Mouse (Mus musculus) gastrocnemius, adult 2 months (tissue): ENCODE measurements at regions not wholly inside any gene's neighbourhood (a gene's known extent, or its start where the extent isn't known, plus 50 kb on each side); places are given as distances from the start of the nearest gene placed in this dataset.

Source experiments
- DNase-seq: peaks from one replicate; pipeline ENCODE4 v3.0.0; 2022
- H3K27ac ChIP-seq: fragments of 200-600 bp; 2 replicates; pipeline ENCODE4 v1.8.1; 2022; ENCODE audit warnings: mild to moderate bottlenecking
- H3K4me3 ChIP-seq: fragments of 200-600 bp; 2 replicates; pipeline ENCODE4 v1.8.1; 2022; ENCODE audit warnings: mild to moderate bottlenecking, moderate library complexity
- CTCF ChIP-seq: fragments of 200-600 bp; IDR thresholded peaks from 2 replicates; pipeline ENCODE4 v1.8.1; 2022; ENCODE audit warnings: antibody characterized with exemption, mild to moderate bottlenecking, moderate library complexity
- intact Hi-C: fragments of 180-260 bp; cut with DNase I; formaldehyde crosslinking; loops from one replicate; pipeline ENCODE4 v1.15.1; 2025

DNA sequence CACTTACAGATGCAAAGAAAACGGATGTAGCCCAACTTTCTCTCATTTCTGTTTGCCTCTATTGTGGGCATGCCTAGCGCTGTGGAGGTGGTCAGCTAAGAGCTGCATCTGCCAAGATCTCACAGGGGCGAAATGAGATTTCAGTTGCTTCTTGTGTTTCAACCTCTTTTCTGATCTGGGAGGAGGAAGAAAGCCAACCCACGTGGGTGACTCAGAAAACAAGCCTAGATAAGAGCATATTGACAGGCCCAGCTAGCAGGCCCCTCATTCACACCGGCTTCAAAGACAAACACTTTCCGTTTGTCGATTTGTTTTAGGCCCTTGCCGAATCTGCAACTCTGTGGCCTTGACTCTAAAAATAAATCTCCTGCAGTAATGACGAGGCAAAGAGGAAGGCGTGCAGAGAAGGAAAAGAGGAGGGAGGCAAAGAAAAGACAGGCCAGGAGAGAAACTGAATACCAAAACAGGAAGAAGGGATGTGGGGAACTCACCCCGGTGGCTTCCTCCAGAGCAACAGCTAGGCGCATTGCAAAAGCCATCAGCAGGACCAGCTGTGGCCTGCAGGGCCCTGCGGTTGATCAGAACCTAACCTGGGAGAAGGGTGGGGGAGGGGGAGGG is 407.1 kb downstream of the Bcor start:
- Histone ChIP-seq H3K27ac (peak overlapping the region; percentile 38; the same call in 1 of the 2 replicates), H3K4me3 (no peak overlapping the region)
- intact Hi-C loops = no loop called here
- no peak for TF ChIP-seq CTCF
- DNase-seq = peak; percentile 25

DNA sequence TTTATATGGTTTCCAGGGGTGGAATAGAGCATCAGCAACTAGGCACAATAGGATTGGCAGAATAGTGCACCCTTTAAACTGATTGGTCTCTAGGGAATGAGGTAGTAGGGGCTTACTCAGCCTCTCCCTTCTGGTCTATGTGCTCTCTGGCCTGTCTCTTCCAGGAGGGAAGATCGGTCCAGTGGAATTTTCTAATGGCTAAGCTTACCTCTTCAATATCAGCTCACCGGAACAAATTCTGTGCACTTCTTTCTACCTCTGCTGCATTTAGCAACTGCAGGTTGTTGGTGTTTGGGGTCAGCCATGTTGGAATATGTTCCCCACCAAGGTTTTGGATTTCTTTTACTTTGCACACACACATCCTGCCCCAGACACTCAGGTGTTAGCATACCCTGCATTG is 405.1 kb downstream of the Bcor start:
- no peak for TF ChIP-seq CTCF
- no peak overlapping the region for H3K27ac ChIP-seq
- no peak overlapping the region for H3K4me3 ChIP-seq
- DNase-seq = no peak
- intact Hi-C loops = no loop called here

DNA sequence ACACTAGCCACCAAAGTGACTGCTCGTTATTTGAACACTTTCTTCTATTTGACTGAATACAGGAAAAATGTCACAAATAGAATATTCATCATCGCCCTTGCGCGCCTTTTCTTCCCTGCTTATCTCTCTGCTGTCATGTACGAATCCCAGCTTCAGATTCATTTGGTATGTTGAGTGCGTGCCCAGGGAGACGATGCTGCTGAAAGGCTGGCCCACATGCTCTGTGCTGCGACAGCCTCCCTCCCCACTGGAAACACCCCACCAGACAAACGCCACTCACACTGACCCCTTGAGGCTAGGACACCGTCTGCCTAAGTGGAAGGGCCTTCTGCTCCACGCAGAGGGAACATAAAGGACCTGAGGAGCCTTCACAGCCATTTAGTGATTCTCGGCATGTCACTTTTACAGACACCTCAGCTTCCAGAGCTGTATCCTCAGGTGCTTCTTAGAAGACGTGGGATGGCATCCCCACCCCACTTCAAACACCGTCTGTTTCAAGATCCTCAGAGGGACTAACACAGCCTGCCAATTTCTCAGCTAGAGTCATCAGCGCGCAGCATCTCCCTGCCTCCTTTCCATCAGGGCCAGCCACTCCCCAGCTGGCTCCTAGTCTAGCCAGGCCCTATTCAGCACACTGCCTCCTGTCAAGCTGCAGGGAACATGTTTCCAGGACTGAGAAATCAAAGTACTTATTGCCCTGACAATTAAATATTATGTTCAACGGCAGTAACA is 396.6 kb downstream of the Bcor start:
- intact Hi-C loops = no loop called here

DNA sequence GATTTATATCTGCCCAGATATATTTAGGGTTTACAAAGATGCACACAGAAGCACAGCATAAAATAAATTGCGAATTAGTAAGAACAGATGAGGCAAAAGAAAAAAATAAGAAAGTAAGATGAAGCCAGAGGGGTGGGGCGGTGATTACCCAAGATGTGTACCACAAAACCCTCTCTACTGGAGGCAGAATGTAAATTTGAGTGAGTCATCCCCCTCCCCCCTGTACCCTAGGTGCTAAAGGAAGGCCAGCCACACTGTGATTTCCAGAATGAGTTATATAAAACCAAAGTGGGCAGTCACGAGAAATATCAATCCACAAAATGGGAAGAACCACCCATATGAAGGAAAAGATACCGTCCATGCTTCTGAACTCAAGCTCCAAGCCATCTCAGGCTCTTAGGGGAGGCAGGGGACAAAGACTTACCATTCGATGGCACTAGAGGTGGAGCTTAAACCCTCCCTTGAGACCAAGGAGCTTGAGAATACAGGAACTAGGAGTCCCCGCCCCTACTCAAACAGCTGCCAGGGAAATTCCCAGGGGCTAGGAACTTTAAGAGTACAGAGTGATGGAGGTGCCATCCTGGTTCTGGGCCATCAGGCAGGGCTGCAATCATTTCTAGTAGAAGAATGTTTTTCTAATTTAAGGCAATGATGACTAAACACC is 383.8 kb downstream of the Bcor start:
- H3K4me3 ChIP-seq = no peak overlapping the region
- TF ChIP-seq CTCF = no peak
- intact Hi-C loops = no loop called here
- no peak for DNase-seq
- no peak overlapping the region for H3K27ac ChIP-seq

More for the DNA sequence above, 396.6 kb downstream of the Bcor start:
- H3K27ac ChIP-seq = no peak overlapping the region
- DNase-seq = no peak
- no peak overlapping the region for H3K4me3 ChIP-seq
- TF ChIP-seq CTCF = no peak

DNA sequence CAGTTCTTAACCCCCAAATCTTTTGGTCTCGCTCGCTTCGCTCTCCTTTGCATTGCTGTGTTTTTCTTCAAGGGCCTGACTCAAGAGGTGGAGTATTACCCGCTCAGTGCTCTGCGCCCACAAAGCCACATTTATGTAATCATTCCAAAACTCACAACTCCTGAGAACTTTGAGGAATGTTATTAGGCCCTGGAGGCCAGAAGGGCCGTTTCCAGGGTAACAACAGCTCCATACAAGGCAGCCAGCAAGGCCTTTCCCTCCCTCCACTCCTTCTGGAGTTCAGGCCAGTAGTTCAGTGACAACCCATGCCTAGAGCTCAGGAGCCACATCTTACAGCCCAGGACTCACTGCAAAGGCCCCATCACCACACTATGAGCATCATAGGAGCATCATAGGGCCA is 365.1 kb downstream of the Bcor start:
- Histone ChIP-seq H3K4me3 (no peak overlapping the region), H3K27ac (peak overlapping the region; percentile 31; the same call in 1 of the 2 replicates)
- intact Hi-C loops = no loop called here
- peak; percentile 27 for DNase-seq
- TF ChIP-seq CTCF = no peak

DNA sequence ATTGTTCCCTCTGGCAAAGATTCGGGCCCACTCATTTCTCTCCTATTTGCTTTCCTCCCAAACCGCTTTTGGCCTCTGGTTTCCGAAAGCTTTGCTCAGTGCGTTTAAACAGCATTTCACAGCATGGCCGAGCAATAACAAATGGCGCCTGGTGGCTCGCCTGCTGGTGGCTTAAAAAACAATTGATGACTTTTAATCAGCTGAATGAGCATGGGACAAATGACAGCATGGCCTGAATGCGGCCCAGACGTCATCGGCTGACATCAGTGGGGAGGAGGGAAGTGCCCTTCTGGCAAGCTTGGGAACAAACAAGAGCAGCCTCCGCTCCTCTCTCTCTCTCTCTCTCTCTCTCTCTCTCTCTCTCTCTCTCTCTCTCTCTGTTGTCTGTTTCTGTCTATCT is 362.3 kb downstream of the Bcor start:
- DNase-seq = peak; percentile 64
- Histone ChIP-seq H3K4me3 (no peak overlapping the region), H3K27ac (peak overlapping the region; percentile 12)
- no peak for TF ChIP-seq CTCF
- intact Hi-C loops = no loop called here

DNA sequence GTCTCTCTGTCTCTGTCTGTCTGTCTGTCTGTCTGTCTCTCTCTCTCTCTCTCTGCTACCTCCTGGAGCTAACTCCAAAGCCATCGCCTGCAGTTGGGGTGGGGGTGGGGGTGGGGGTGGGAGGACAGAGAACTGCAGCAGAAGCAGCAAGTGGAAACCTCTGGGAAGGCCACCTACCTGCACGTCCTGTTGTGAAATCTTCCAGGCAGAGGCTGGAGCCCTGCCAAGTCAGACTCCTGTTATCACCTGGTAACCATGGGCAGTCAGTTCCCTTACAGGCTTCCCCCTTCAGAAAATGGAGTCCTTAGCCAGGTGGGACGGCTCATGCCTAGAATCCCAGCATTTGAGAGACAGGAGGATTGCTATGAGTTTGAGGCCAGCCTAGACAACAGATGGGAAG is 361.8 kb downstream of the Bcor start:
- DNase-seq = no peak
- H3K4me3 ChIP-seq = no peak overlapping the region
- intact Hi-C loops = no loop called here
- H3K27ac ChIP-seq = no peak overlapping the region
- TF ChIP-seq CTCF = no peak

DNA sequence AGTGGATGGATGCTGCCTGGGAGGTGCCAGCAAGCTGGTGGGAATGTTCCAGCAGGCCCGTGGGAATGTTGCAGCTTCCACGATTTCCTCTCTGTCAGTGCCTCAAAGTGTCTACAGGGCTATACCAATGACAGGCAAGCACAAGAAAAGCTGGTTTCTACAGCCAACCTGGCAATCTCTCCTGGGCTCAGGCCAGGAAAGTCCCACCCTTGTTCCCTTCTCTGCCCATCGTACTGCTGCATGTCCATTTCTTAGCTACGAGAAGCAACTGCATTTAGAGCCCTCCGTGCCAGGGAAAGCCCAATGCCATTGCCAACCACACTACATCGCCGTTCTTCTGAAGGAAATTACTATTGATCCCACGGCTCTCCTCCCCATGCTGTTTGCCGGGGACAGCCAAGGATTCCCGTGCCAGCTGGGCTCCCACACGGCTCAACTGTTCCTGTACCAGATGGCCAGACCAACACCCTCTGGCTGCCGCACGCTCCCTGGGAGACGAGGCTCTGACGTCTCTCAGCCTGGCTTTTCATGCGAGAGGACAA is 359.7 kb downstream of the Bcor start:
- DNase-seq = peak; percentile 61
- Histone ChIP-seq H3K4me3 (no peak overlapping the region), H3K27ac (no peak overlapping the region)
- intact Hi-C loops = loop anchor here (10.0 kb wide), 2 partner anchors 274 to 334 kb away; no protein-coding TSS in a partner anchor
- no peak for TF ChIP-seq CTCF

DNA sequence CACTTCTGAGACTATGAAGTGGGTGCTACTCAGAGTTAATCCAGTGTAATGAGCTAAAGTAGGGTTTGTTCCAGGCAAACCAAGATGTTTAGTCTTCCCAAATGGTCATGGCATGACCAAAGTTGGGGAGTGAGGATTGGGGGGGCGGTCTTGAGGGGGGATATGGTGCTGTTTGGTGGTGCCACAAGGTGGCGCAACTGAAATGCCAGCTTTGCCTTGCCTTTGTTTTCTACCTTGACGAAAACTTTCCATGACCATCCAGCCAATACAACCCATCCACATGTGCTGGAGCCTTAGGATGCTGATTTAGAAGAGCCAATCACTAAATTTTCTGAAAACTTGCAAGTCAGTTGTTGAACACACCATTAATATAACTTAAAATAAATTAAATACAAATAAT is 358.9 kb downstream of the Bcor start:
- peak; percentile 45 for TF ChIP-seq CTCF
- no peak overlapping the region for H3K4me3 ChIP-seq
- DNase-seq = no peak
- intact Hi-C loops = loop anchor here (10.0 kb wide), 2 partner anchors 274 to 334 kb away; no protein-coding TSS in a partner anchor
- H3K27ac ChIP-seq = no peak overlapping the region

GRCm38 (mm10) chrX:11801621-11802020 is 358.5 kb downstream of the Bcor start:
- H3K27ac ChIP-seq = no peak overlapping the region
- intact Hi-C loops = loop anchor here (10.0 kb wide), 2 partner anchors 273 to 333 kb away; no protein-coding TSS in a partner anchor

DNA sequence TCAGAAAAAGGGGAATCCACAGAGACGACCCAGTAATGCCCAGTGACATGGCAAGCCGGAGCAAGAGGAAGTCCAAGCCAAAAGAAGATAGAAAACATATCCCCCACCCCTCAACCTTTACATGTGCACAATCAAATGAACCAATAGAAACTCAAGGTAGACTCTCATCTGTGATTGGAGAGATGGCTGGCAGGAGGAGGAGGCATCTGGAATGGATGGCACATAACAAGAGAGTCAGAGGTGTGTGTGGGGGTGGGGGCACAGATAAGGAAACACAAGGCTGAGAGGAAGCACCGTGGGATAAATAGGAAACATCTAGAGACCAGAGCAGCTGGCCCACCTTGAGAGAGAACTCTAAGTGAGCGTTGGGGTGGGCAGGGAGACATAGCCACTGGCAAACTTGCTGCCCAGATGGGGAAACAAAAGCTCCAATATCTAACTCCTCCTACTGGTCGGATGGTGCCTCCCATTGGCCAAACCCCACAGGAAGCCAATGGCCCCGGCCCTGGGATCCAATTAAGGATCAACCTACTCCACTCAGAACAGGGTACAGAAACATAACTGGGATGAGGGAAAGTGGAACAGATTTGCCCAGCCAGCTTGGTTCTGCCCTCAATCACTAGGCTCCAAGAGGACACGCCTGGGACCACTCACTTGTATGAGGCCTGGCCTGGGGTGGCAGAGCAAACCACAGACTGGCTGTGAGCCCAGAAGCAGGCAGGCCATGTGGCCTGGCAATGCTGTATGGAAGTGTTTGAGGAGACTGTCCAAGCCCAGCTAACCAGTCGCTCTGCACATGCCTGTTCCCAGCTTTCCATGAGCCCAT is 357.9 kb downstream of the Bcor start:
- no peak for TF ChIP-seq CTCF
- no peak overlapping the region for H3K4me3 ChIP-seq
- H3K27ac ChIP-seq = no peak overlapping the region
- no peak for DNase-seq
- intact Hi-C loops = loop anchor here (10.0 kb wide), 2 partner anchors 273 to 333 kb away; no protein-coding TSS in a partner anchor

More at GRCm38 (mm10) chrX:11801621-11802020, 358.5 kb downstream of the Bcor start:
- DNase-seq = no peak
- TF ChIP-seq CTCF = no peak
- no peak overlapping the region for H3K4me3 ChIP-seq

DNA sequence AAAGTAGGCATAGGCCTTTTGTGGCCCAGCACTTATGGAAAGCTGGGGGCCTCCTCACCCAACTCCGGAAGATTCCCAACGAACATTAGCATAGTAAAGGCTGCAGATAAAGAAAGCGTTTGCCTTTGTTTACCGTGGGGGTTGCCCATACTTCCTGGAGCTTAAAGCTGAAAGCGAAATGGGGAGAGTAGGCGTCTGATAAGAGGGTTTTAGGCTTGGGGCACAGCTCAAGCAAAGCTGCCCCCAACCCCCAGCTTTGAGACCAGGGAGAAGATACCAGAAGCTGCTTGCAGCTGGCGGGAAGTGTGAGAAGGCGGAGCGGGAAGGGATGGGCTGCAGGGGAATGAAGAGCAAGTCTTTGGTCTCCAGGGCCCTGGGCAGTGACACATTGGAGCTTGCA is 356.9 kb downstream of the Bcor start:
- no peak for TF ChIP-seq CTCF
- Histone ChIP-seq H3K27ac (no peak overlapping the region), H3K4me3 (no peak overlapping the region)
- no peak for DNase-seq
- intact Hi-C loops = loop anchor here (10.0 kb wide), 2 partner anchors 272 to 332 kb away; no protein-coding TSS in a partner anchor
